Mouse (Mus musculus) erythroid progenitor cell, adult 5-6 weeks (primary cell): ENCODE results near the gene Myo16. TPM values are rescaled to one million over a fixed set of nuclear protein-coding genes. Genes with fewer than 3 reads are reported as not detected.

Source experiments
- ATAC-seq: replicated peaks from 2 replicates; pipeline ENCODE4 v1.8.0; 2016; ENCODE audit warnings: moderate number of reproducible peaks, mild to moderate bottlenecking, moderate TSS enrichment, inconsistent platforms; ENCODE audit not compliant: poor library complexity, low FRiP score, severe bottlenecking
- total RNA-seq, 2 experiments: library from RNA; stranded (forward) in 1 of 2; stranded (reverse) in 1 of 2; fragments of 150-400 nt in 1 of 2; fragments of 186-747, 209-891 nt in 1 of 2; gene quantifications; 2 replicates each; pipeline versions ENCODE4 v1.2.3 to v1.2.4; 2015 to 2017; ENCODE audit warnings: low replicate concordance in 2 of 2

The Myo16 gene
- total RNA-seq (2015; ENCODE audit: low replicate concordance) (not detected in 2 replicates), total RNA-seq (2017; ENCODE audit: low replicate concordance) (not detected in 2 replicates)

- ATAC-seq, result no peak
Measured at GRCm38 (mm10) chr8:10153611-10154438, at the start of gene Myo16. Myo16 (plus strand) TSS chr8:10153911.

GRCm38 (mm10) chr8:10108516-10109271, 45.0 kb upstream of the Myo16 start:
- no peak for ATAC-seq

DNA sequence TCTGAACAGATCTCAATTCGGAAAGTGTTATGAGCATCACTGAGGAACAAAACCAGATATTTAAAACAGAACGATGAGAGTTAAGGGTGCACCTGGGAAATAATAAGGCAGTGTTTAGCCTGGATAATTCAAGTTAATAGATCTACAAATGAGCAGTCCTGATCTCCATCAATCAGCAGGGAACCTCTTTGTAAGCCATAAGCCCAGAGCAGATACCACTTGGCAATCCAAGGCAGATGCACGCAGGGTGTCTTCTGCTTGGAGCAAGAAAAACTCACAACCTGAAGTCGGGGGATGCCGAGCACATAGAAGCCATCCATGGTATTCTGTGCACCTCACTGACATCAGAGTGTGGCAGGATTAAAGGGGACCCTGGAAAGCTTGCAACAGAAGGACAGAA, 31.0 kb upstream of the Myo16 start:
- ATAC-seq, result no peak

DNA sequence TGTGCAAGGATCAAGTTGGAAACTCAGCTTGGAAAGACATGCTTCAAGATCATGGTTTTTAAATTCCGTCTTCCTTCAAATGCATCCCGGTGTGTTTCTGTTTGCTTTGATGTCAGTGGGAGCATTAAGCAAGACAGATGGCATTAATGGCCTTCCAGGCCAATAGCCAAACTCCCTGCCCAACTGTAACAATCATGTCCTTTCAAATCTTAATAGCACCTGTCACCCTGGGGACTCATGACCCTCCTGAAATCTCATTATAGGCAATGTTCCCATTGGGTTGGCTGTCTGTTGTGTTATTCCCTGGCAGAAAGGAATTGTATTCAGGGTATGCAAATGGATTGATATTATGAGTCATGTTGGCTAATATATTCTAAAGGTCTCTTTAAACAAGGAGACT, 30.3 kb upstream of the Myo16 start:
- ATAC-seq, result no peak

GRCm38 (mm10) chr8:10125684-10126083, 28.0 kb upstream of the Myo16 start:
- no peak for ATAC-seq

DNA sequence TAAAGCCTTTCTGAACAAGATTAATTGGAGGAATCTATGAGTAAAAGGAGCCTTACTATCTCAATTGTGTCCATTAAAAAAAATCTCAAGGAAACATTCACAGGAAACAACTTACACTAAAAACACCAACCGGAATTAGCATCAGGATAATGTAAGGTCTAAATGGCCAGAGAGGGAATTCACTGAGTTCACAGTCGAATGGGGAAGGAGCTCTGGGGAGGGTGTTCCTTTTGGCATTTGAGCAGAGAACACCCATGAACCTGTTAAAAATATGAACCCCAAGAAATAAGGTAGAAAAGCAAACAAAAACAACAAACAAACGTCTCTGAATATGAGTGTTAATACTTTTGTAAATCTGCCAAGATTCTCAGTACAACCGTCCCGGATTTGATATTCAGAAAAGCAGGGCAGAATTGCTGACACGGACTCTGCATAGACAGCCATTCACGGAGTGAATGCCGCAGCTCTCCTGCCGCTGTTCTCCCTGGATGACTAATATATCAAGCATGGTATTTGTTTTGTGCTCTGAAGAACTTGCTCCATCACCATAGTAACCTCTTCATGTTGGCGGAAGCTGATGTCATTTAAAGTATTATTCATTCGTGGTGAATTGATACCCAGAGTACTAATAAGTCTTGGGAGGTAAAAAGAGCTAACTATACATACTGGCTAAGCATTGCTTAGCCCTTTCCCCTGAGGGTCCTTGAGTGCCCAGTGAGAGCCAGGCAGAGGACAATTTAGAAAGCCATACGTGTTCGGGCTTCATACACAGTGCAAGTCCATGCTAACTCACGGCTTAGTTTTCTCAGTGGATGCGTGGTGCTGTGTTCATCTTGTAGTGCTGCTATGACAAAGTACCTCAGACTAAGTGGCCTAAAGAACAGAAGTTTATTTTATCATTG, 22.9 kb upstream of the Myo16 start:
- no peak for ATAC-seq

GRCm38 (mm10) chr8:10139536-10139935, 14.2 kb upstream of the Myo16 start:
- ATAC-seq, result no peak

DNA sequence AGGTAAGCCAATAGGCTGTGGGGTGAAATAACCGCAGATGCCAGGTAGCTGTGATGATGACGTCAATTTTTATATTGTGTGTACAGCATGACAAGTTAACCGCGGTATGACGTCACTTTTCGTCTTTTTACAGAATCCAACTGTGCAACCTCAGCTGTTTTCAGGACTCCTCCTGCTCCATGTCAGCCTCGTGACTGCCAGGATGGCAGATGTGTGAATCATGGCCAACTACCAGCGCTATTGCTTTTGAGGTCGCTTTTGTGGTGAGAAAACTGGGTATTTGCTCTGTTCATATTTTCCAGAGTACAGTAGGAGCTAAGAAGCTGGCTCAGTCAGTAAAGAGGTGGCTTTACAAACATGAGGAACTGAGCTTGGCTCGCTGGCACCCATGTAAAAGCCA, 9.8 kb upstream of the Myo16 start:
- ATAC-seq, result no peak

- no peak for ATAC-seq
Measured at GRCm38 (mm10) chr8:10151692-10152247, 1.9 kb upstream of the Myo16 start.

DNA sequence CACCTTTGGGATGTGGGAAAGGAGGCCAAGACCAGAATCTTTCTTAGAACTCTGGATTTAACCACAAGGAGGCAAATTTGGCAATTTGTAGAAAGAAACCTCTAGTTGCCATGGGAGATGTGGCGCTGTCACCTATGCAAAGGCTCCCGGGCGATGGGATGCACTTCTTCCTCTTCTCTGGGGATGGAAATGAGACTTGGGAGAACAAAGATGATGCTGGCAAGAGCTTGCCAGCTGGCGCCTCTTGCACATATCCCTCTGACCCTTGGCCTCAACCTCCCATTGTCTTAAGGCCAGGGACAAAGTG, 681 bp downstream of the Myo16 start:
- no peak for ATAC-seq

- ATAC-seq, result no peak
Measured at GRCm38 (mm10) chr8:10155075-10155474, 1.4 kb downstream of the Myo16 start.

- ATAC-seq, result no peak
Measured at GRCm38 (mm10) chr8:10161106-10161505, 7.4 kb downstream of the Myo16 start.

- ATAC-seq, result no peak
Measured at GRCm38 (mm10) chr8:10164959-10165358, 11.2 kb downstream of the Myo16 start.

DNA sequence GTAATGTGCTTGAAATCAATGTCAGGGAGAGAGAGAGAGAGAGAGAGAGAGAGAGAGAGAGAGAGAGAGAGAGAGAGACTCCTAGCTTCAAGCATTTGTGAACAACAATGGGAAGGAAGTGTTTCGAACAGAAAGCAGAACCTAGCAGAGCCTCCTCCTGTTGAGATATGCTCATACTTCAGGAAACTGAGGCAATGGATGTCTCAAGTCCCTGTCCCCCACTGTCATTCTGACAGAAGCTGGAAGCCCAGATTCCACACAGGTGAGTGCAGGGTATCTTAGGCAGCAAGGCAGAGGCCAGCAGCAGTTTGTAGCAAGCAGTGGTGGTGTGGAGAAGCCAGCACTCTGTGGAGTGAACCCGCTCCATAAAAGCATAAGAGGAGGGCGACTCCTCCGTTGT, 14.6 kb downstream of the Myo16 start:
- no peak for ATAC-seq

DNA sequence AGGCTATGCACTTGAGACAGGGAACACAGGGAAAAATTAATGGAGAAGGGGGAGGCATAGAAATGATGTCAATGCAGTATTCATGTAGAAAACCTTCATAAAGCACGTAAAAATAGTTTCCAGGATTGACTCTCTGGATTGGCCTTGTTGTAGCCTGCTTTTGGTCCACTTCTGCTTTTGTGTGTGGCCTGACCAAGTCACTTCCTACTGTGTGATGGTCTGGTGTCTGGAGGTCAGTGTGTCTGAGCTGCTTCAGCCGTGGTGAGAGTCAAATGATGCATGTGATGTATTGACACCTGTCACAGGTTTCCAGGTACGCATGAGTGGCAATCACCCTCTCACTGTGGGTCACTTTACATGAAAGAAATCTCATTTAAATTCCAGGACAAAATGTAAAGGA, 16.2 kb downstream of the Myo16 start:
- ATAC-seq, result no peak

GRCm38 (mm10) chr8:10171321-10171720, 17.6 kb downstream of the Myo16 start:
- no peak for ATAC-seq

DNA sequence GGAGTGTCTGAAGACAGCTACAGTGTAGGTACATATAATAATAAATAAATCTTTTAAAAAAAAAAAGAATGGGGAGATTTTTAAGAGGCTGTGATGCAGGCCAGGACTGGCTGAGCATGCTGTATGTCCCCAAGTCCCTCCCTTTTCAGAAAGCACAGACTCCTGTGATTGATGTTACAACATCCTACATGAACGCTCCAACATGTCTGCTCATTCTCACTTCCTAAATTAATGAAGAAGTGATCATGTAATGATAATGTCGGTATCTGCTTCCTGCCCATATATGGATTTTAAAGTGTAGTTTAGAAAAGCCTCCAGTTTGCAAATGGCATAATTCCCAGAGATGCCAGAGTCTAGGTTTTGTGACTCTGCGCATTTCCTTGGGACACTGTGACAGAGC, 18.6 kb downstream of the Myo16 start:
- no peak for ATAC-seq

DNA sequence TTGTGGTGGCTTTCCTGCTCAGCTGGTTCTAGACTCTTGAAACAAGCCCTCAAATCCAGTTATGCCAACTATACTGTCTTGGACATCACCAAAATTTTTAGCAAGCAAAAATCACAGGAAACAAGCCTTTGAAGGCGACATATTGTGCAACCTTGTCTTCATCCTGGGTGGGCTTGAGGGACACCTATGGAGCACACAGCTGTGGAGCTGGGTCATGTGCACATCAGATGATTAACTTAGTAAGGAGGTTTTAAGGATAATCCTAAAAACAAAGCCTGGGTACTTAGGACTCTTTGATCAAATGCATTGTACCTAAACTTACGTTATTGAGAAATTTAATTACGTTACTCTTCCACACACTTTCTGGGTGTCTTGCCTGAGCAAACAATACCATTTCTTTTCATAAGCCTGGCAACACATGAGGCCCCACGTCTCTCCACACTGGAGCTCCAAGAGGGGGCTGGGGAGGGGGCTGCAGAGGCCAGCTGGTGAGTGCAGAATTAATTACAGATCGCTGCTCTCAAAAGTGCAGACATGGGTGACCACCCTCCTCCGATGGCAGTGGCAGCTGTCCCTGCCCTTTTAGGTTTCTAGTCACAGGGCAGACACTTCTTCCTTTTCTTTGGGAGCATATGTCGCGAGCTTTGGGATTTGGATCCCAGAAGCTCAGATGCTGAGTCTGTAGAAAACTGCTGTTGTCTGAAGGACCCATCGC, 19.5 kb downstream of the Myo16 start:
- ATAC-seq, result no peak

- ATAC-seq, result no peak
Measured at GRCm38 (mm10) chr8:10174201-10174840, 20.6 kb downstream of the Myo16 start.
